Mouse (Mus musculus): ENCODE measurements around the gene Thada.

Thada gene

DNA sequence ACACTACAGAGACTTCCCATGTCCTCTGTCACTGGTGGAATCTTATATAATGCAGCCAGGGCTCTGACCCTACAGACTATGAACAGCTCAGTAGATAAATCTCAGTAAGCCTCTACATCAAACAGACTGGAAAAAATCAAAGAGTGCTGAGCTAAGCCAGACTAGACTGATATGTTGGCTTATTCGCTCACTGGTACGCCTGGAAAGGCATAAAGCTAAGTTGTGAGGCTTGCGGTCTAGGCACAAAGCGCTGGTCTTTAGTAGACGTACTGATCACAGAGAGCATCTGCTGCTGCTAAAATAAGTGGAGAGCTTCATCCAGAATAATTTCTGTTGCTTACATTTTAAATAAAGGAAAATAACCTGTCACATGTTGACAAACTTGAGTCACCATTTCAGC, 95.6 kb downstream of the Thada start:
- DNase-seq (ENCODE audit: low spot score) = no peak

GRCm38 (mm10) chr17:84369769-84370168, 96.2 kb downstream of the Thada start:
- no peak for DNase-seq (ENCODE audit: low spot score)

DNA sequence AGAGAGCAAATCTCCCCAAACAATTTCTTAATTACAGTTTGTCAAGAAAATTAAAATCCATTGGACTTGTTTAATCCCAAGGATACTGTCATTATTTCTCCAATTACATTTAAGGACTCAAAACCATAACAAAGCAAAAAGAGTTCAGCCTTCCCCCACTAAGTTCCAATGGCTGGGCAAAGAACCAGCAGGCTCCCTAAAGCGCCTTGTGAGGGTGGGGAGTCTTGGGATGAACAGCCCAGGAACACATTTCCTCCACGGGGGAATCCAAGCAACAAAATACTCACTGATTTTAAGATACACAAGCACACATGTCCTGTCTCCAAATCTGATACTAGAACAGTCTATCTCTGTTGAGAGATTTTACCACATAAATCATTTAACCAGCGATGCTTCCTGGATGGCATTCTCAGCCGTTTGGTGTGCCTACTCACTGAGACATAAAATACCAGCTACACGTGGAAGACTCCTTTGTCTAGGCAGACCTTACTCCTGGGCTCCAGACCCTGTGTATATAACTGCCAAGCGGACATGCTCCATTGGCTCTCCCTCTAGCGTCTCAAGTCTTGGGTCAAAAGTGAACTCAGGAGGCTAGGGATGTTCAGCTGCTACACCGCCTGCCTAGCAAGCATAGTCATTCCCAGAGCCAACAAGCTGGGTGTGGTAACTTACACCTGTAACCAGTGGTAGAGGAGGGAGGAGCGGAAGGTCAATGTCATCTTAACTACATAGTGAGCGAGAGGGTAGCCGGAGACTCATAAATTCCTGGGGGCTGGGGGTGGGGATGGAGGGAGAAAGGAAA, 97.6 kb downstream of the Thada start:
- no peak for DNase-seq (ENCODE audit: low spot score)

- DNase-seq (ENCODE audit: low spot score) = no peak
Observed at GRCm38 (mm10) chr17:84367663-84368062, 98.3 kb downstream of the Thada start.

DNA sequence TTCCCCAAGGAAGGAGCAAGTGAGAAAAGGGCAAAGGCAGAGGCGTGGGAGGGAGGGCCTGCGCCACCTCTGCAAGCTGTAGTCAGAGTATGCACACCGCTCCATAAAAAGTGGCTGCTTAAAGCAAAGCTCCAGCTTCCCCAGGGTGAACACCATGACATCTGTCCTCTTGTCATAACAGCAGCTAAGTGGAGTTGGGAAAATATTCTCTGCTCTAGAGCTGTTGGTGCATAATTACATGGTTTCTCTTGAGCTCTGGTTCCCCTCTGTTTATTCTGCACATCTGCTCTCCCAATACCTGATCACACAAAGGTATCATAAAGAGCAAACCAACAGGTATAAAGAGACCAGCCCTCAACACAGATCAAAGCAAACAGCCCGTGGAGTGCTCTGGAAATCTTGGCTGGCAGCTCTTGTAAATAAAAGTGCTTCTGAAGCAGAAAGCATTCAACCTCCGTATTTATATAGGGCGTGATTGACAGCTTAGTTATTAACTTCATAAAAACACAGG, 100.2 kb downstream of the Thada start:
- DNase-seq (ENCODE audit: low spot score) = peak; percentile 21

DNA sequence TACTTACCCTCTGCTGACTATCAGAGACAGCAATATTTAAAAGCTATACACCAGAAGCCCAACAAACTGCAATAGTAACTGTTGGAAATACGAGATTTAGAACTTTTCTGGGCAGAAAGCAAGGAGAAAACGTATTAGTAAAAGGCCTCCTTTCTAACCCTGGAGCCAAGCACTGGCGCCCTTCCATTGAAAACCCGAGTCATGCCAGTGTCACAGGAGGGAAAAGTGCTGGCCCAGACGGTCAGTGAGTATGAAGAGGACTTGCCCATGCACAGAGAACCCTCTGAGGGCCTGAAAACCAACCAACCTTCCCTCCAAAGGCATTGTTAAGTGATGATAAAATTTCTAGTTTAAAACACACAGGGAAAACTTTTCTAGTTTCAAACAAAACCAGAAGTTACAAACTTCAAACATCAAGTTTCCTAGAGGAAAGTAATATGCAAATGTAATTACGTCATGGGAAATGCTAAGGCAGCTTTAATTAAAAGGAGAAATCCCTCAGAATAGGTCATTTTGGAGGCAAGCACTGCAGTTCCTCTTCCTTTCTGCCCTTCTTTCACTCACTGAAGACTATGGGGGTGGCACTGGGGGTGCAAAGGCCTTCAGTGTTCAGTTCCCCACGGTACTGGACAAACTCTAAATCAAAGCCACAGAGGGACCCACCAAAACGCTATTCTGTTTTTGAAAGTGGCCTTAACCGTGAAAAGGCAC, 100.8 kb downstream of the Thada start:
- DNase-seq (ENCODE audit: low spot score) = no peak

DNA sequence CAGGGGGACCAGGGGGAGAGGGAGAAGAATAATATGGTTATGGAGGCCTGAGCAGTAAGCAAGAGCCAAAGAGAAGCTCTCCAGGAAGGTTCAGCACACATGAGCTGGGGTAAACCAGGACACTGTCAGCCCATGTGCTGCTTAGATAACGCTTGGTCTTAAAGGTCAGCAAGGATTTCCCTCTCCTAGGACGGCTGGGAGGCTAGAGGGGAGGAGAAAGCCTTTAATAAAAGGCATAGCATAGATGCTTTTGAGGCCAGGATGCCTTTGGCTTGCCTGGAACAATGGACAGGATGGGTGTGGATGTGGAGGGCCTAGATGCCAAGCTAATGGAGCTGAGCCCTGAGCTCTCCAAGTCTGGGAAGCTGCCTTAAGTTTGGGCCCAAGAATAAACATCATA, 102.6 kb downstream of the Thada start:
- DNase-seq (ENCODE audit: low spot score) = no peak

- DNase-seq (ENCODE audit: low spot score) = no peak
Observed at GRCm38 (mm10) chr17:84362581-84363286, 103.3 kb downstream of the Thada start.

- DNase-seq (ENCODE audit: low spot score) = no peak
Observed at GRCm38 (mm10) chr17:84361006-84361405, 105.0 kb downstream of the Thada start.

GRCm38 (mm10) chr17:84359810-84360209, 106.2 kb downstream of the Thada start:
- DNase-seq (ENCODE audit: low spot score) = no peak

- no peak for DNase-seq (ENCODE audit: low spot score)
Observed at GRCm38 (mm10) chr17:84358951-84359644, 106.9 kb downstream of the Thada start.

- no peak for DNase-seq (ENCODE audit: low spot score)
Observed at GRCm38 (mm10) chr17:84357776-84358175, 108.2 kb downstream of the Thada start.

GRCm38 (mm10) chr17:84356056-84356887, 109.7 kb downstream of the Thada start:
- no peak for DNase-seq (ENCODE audit: low spot score)

GRCm38 (mm10) chr17:84355006-84355405, 111.0 kb downstream of the Thada start:
- DNase-seq (ENCODE audit: low spot score) = no peak

GRCm38 (mm10) chr17:84353902-84354311, 112.1 kb downstream of the Thada start:
- DNase-seq (ENCODE audit: low spot score) = no peak

- DNase-seq (ENCODE audit: low spot score) = no peak
Observed at GRCm38 (mm10) chr17:84353224-84353901, 112.6 kb downstream of the Thada start.

- DNase-seq (ENCODE audit: low spot score) = no peak
Observed at GRCm38 (mm10) chr17:84352790-84353154, 113.2 kb downstream of the Thada start.

DNA sequence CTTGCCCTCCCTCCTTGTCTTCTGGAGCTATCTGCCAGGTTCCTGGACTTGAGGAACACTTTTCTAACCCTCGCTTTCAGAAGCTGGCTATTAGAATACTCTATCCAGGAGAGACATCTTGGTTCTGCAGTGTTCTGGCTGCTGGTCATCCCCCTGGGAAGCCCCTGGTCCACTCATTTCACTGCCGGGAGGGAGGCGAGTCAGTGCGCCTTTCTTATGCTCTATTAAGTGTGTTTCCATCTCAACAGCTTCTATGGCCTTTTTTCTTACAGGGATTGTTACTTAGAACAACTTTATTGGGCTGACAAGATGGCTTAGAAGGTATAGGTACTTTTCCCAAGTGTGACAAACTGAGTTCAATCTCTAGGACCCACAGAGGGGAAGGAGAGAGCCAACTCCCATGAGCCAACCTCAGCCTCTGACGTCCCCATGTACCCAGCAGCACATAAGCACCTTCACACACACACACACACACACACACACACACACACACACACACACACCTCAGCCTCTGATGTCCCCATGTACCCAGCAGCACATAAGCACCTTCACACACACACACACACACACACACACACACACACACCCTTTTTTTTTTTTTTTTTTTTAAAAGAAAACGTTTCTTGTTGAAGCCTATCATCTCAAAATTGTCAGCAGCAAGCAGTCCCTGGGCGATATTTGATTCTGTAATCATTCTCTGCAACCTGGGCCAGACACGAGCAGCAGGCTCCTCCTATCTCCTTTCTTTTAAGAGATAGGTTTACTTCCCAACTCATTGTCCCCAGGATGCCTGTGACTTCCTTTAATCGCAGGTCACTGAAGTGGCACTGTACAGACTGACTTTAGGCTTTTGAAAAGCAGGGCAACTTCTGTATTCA, 113.9 kb downstream of the Thada start:
- no peak for DNase-seq (ENCODE audit: low spot score)

DNA sequence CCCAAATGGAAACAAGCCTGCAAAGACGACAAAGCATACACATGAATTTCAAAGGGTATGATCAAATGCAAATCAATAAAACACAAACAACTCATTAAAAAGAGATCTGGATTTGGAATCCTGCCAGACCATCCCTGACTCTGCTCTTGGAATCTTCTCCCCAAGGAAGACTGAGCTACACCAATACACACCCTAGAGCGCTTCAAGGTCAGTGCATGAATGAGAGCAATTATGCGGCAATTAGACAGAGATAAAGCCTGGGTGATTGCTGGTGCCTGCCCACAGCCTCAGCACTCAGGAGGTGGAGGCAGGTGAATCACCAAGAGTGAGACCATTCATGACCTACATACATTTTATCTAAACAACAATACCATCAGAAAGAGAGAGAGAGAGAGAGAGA, 114.7 kb downstream of the Thada start:
- no peak for DNase-seq (ENCODE audit: low spot score)

- DNase-seq (ENCODE audit: low spot score) = no peak
Observed at GRCm38 (mm10) chr17:84348865-84349264, 117.1 kb downstream of the Thada start.
